In the genomic region with DNA sequence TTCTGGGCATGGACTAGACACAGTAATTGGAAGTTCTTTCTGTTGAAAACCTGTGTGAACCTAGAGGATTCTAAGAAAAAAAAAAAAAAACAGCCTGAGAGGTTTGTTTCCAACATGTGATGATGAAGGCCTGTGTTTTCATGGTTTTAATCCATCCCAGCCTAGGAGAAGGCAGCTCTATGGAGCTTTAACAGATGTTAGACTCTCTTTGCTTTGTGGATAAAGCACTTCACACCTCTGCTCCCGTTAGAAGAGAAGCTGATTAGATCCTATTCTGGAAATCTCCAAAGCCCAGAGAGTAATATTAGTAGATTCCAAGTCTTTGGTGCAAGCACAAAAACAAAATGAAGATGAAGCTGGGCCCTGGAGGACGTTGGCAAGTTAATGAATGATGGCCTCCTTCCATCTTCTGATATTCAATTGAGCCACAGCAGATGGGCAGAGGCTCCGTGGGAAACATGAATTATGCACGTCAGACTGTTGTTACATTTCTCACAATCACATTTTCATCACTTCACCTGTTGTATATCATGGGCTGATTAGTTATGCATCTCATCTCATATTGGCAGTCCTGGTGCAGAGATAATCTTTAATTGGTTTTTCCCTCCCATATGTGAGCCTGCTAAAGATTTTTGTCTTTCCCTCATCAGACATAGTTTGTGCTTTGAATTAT, we compare ENCODE assay signal across 17 mouse cellular contexts.
"Had no signal": no experiment of that assay in that cellular context is flagged by ENCODE, and none has a peak within 500 bp of the region (broad histone marks: within the 10 kb centered on the region; RNA-seq: fewer than 3 reads in every experiment).

No protein-coding gene starts in this region.

- H3K4me3 ChIP-seq: kidney, embryonic 15.5 days; liver, embryonic 13.5 days; midbrain, embryonic 12.5 days; neural tube, embryonic 12.5 days; neural tube, embryonic 15.5 days had no signal

- H3K9ac ChIP-seq: kidney, embryonic 15.5 days; liver, embryonic 13.5 days; midbrain, embryonic 12.5 days; neural tube, embryonic 12.5 days; neural tube, embryonic 15.5 days had no signal

- DNase-seq: kidney, postnatal 10 days; kidney, postnatal 36 days; liver, embryonic 13.5 days; lung, adult 2 months; lung, postnatal 14 days; lung, postnatal 4 days; right cerebral cortex, adult 18-20 months; right cerebral cortex, postnatal 14 days; right cerebral cortex, postnatal 4 days; thymus, adult 2 months; thymus, postnatal 14 days; thymus, postnatal 4 days had no signal

- H3K36me3 ChIP-seq: kidney, embryonic 15.5 days; liver, embryonic 13.5 days; midbrain, embryonic 12.5 days; neural tube, embryonic 12.5 days; neural tube, embryonic 15.5 days had no signal

- H3K4me1 ChIP-seq: kidney, embryonic 15.5 days; liver, embryonic 13.5 days; midbrain, embryonic 12.5 days; neural tube, embryonic 12.5 days; neural tube, embryonic 15.5 days had no signal

- H3K27ac ChIP-seq: kidney, embryonic 15.5 days; liver, embryonic 13.5 days; midbrain, embryonic 12.5 days; neural tube, embryonic 12.5 days; neural tube, embryonic 15.5 days; stomach, postnatal 0 days had no signal

- H3K4me2 ChIP-seq: kidney, embryonic 15.5 days; liver, embryonic 13.5 days; midbrain, embryonic 12.5 days; neural tube, embryonic 12.5 days; neural tube, embryonic 15.5 days had no signal

- H3K27me3 ChIP-seq: kidney, embryonic 15.5 days; liver, embryonic 13.5 days; midbrain, embryonic 12.5 days; neural tube, embryonic 12.5 days; neural tube, embryonic 15.5 days had no signal

- H3K9me3 ChIP-seq: kidney, embryonic 15.5 days; liver, embryonic 13.5 days; midbrain, embryonic 12.5 days; neural tube, embryonic 12.5 days; neural tube, embryonic 15.5 days had no signal
